Mouse (Mus musculus): Measurements from ENCODE around the gene Hmgn1.

- TF ChIP-seq CTCF (IDR thresholded peaks at IDR 0.05; ENCODE audit: low read depth) (peak; percentile 27), EP300 (optimal IDR thresholded peaks at IDR 0.05) (no peak)
These were observed 40.1 kb downstream of the Hmgn1 start for GRCm38 (mm10) chr16:96087436-96087835.
